Mouse (Mus musculus) myocyte (in vitro differentiated cells): ENCODE data around the gene Gm44596. TPM values are rescaled to one million over a fixed set of nuclear protein-coding genes. Genes with fewer than 3 reads are reported as not detected.

Experiments used
- H3K27me3 ChIP-seq: one replicate; pipeline ENCODE4 v1.6.1; 2011; ENCODE audit not compliant: control insufficient read depth, insufficient read depth, insufficient read length
- H3K36me3 ChIP-seq: one replicate; pipeline ENCODE4 v1.6.1; 2011; ENCODE audit not compliant: control insufficient read depth, insufficient read depth
- H3K4me2 ChIP-seq: one replicate; pipeline ENCODE4 v1.6.1; 2011; ENCODE audit warnings: low read depth, control low read depth
- H3K4me3 ChIP-seq: one replicate; pipeline ENCODE4 v1.5.1; 2011; ENCODE audit warnings: mild to moderate bottlenecking, control low read depth, moderate library complexity
- H3K79me2 ChIP-seq: one replicate; pipeline ENCODE4 v1.6.1; 2011; ENCODE audit not compliant: control insufficient read depth, insufficient read depth
- H3ac ChIP-seq: one replicate; pipeline ENCODE4 v1.6.1; 2011; ENCODE audit not compliant: control insufficient read depth, insufficient read length
- CEBPB ChIP-seq: IDR thresholded peaks from 2 replicates; pipeline ENCODE4 v1.6.1; 2011; ENCODE audit warnings: mild to moderate bottlenecking, moderate library complexity; ENCODE audit not compliant: poor library complexity, insufficient read depth, severe bottlenecking
- E2F4 ChIP-seq: IDR thresholded peaks from one replicate; pipeline ENCODE4 v1.6.1; 2011; ENCODE audit warnings: mild to moderate bottlenecking, control low read depth, moderate library complexity; ENCODE audit not compliant: insufficient read depth
- MAX ChIP-seq: IDR thresholded peaks from one replicate; pipeline ENCODE4 v1.6.1; 2011; ENCODE audit warnings: low read depth, mild to moderate bottlenecking, control low read depth
- MYOD1 ChIP-seq, 3 experiments: IDR thresholded peaks; one replicate each; pipeline ENCODE4 v1.6.1; 2011; ENCODE audit warnings: control low read depth in 2 of 3, low read depth in 2 of 3, mild to moderate bottlenecking in 2 of 3, moderate library complexity in 1 of 3; ENCODE audit not compliant: insufficient read length in 2 of 3, control insufficient read depth in 1 of 3
- MYOG ChIP-seq, 3 experiments: IDR thresholded peaks; one replicate each; pipeline ENCODE4 v1.6.1; 2011; ENCODE audit warnings: control low read depth in 2 of 3, low read depth in 2 of 3, mild to moderate bottlenecking in 2 of 3; ENCODE audit not compliant: insufficient read length in 2 of 3, control insufficient read depth in 1 of 3, insufficient read depth in 1 of 3
- POLR2A ChIP-seq: IDR thresholded peaks from one replicate; pipeline ENCODE4 v1.6.1; 2011; ENCODE audit warnings: low read depth, mild to moderate bottlenecking, control low read depth, moderate library complexity; ENCODE audit not compliant: insufficient read length
- POLR2AphosphoS2 ChIP-seq: IDR thresholded peaks from one replicate; pipeline ENCODE4 v1.6.1; 2011; ENCODE audit warnings: low read depth, control low read depth; ENCODE audit not compliant: insufficient read length
- REST ChIP-seq: IDR thresholded peaks from one replicate; pipeline ENCODE4 v1.6.1; 2011; ENCODE audit warnings: mild to moderate bottlenecking, control low read depth, moderate library complexity; ENCODE audit not compliant: insufficient read depth, insufficient read length
- SRF ChIP-seq: IDR thresholded peaks from one replicate; pipeline ENCODE4 v1.6.1; 2011; ENCODE audit warnings: low read depth; ENCODE audit not compliant: control insufficient read depth, insufficient read length
- TCF12 ChIP-seq: IDR thresholded peaks from one replicate; pipeline ENCODE4 v1.6.1; 2011; ENCODE audit warnings: mild to moderate bottlenecking, control low read depth; ENCODE audit not compliant: poor library complexity, insufficient read depth, severe bottlenecking
- TCF3 ChIP-seq: IDR thresholded peaks from one replicate; pipeline ENCODE4 v1.6.1; 2011; ENCODE audit warnings: low read depth, control low read depth; ENCODE audit not compliant: insufficient read length
- USF1 ChIP-seq: IDR thresholded peaks from one replicate; pipeline ENCODE4 v1.6.1; 2011; ENCODE audit warnings: low read depth, mild to moderate bottlenecking, control low read depth, moderate library complexity
- polyA plus RNA-seq: library from polyadenylated mRNA; unstranded; fragments of >200 nt; fragmentation: generic; extraction: Trizol; gene quantifications from one replicate; pipeline ENCODE4 v1.2.1, GENCODE M21; 2012; ENCODE audit warnings: missing spikeins

Gene Gm44596
- polyA plus RNA-seq, 1 experiment: not detected

GRCm38 (mm10) chr6:128397574-128398261 is 22.4 kb downstream of the Gm44596 start:
- H3K4me3 ChIP-seq: no peak overlapping the region
- no peaks in the 10 kb centered on the region for H3K79me2 ChIP-seq
- no peaks in the 10 kb centered on the region for H3K36me3 ChIP-seq
- H3K4me2 ChIP-seq: no peak overlapping the region
- no peaks in the 10 kb centered on the region for H3K27me3 ChIP-seq
- H3ac ChIP-seq: no peak overlapping the region
- TF ChIP-seq USF1 (no peak), CEBPB (no peak), POLR2A (no peak), MYOG (IDR thresholded peaks at IDR 0.05; ENCODE audit: control insufficient read depth in 1 of 3, insufficient read depth in 1 of 3, insufficient read length in 2 of 3, low read depth in 2 of 3) (no peak), TCF3 (no peak), MAX (no peak), SRF (no peak)

- TF ChIP-seq TCF3 (no peak), REST (no peak), SRF (no peak), MAX (no peak), E2F4 (no peak), MYOD1 (IDR thresholded peaks at IDR 0.05; ENCODE audit: control insufficient read depth in 1 of 3, insufficient read length in 2 of 3, low read depth in 2 of 3) (no peak), MYOG (IDR thresholded peaks at IDR 0.05; ENCODE audit: control insufficient read depth in 1 of 3, insufficient read depth in 1 of 3, insufficient read length in 2 of 3, low read depth in 2 of 3) (no peak), TCF12 (no peak), USF1 (no peak), POLR2A (no peak), POLR2AphosphoS2 (no peak)
- Histone ChIP-seq H3ac (no peak within 1 kb of the TSS), H3K27me3 (no peaks in the 10 kb centered on the region), H3K4me2 (no peak within 1 kb of the TSS), H3K4me3 (no peak within 1 kb of the TSS), H3K36me3 (no peaks in the 10 kb centered on the region), H3K79me2 (no peaks in the 10 kb centered on the region)
Measured at GRCm38 (mm10) chr6:128398996-128399395, 23.7 kb downstream of the Gm44596 start, which contains the start of gene Nrip2. TSS of gene Nrip2 (plus strand) at chr6:128399296.

- no peak overlapping the region for H3K4me3 ChIP-seq
- no peak for TF ChIP-seq POLR2AphosphoS2
- no peak for TF ChIP-seq TCF3
- no peak for TF ChIP-seq MYOG (IDR thresholded peaks at IDR 0.05; ENCODE audit: control insufficient read depth in 1 of 3, insufficient read depth in 1 of 3, insufficient read length in 2 of 3, low read depth in 2 of 3)
- no peak overlapping the region for H3K4me2 ChIP-seq
- H3K36me3 ChIP-seq: no peaks in the 10 kb centered on the region
- H3ac ChIP-seq: no peak overlapping the region
- H3K79me2 ChIP-seq: no peaks in the 10 kb centered on the region
- H3K27me3 ChIP-seq: no peaks in the 10 kb centered on the region
Measured at GRCm38 (mm10) chr6:128399421-128400185, 24.3 kb downstream of the Gm44596 start.

GRCm38 (mm10) chr6:128404708-128405107 is 29.4 kb downstream of the Gm44596 start:
- Histone ChIP-seq H3K4me3 (no peak overlapping the region), H3K27me3 (no peaks in the 10 kb centered on the region), H3K4me2 (no peak overlapping the region), H3ac (no peak overlapping the region), H3K79me2 (no peaks in the 10 kb centered on the region), H3K36me3 (peaks cover 11% of the 10 kb centered on the region)
- TF ChIP-seq USF1: no peak

- peaks cover 11% of the 10 kb centered on the region for H3K36me3 ChIP-seq
- no peak overlapping the region for H3K4me2 ChIP-seq
- no peaks in the 10 kb centered on the region for H3K27me3 ChIP-seq
- no peak overlapping the region for H3ac ChIP-seq
- no peak overlapping the region for H3K4me3 ChIP-seq
- H3K79me2 ChIP-seq: no peaks in the 10 kb centered on the region
- TF ChIP-seq MAX (no peak), SRF (no peak), REST (no peak), MYOD1 (IDR thresholded peaks at IDR 0.05; ENCODE audit: control insufficient read depth in 1 of 3, insufficient read length in 2 of 3, low read depth in 2 of 3) (no peak), TCF12 (no peak), POLR2AphosphoS2 (no peak), MYOG (IDR thresholded peaks at IDR 0.05; ENCODE audit: control insufficient read depth in 1 of 3, insufficient read depth in 1 of 3, insufficient read length in 2 of 3, low read depth in 2 of 3) (no peak), USF1 (no peak), TCF3 (no peak), E2F4 (no peak), POLR2A (no peak), CEBPB (no peak)
Measured at GRCm38 (mm10) chr6:128408544-128409125, 33.3 kb downstream of the Gm44596 start.
